Mouse (Mus musculus) spleen, adult 2 months (tissue): ENCODE measurements around the gene Immp2l. TPM values are rescaled to one million over a fixed set of nuclear protein-coding genes. Genes with fewer than 3 reads are reported as not detected.

Source experiments
- DNase-seq, 2 experiments: peaks; one replicate each; pipeline versions ENCODE4 v3.0.0 to v3.0.0-alpha.2; 2012 to 2021; ENCODE audit warnings: low spot score in 2 of 2, low read depth in 1 of 2
- H3K27ac ChIP-seq: fragments of 200-500 bp; 2 replicates; pipeline ENCODE4 v1.5.1; 2012; ENCODE audit warnings: low read length, inconsistent platforms; ENCODE audit not compliant: insufficient read depth
- H3K27me3 ChIP-seq: fragments of 200-500 bp; 2 replicates; pipeline ENCODE4 v1.6.1; 2012; ENCODE audit warnings: mild to moderate bottlenecking, moderate library complexity, low read length, inconsistent platforms; ENCODE audit not compliant: control insufficient read depth, insufficient read depth
- H3K36me3 ChIP-seq: fragments of 200-500 bp; 2 replicates; pipeline ENCODE4 v1.6.1; 2012; ENCODE audit warnings: mild to moderate bottlenecking, low read length, inconsistent platforms; ENCODE audit not compliant: control insufficient read depth, insufficient read depth
- H3K4me1 ChIP-seq: fragments of 200-500 bp; 2 replicates; pipeline ENCODE4 v1.6.1; 2011; ENCODE audit warnings: inconsistent platforms; ENCODE audit not compliant: control insufficient read depth, insufficient read depth, insufficient read length
- H3K4me3 ChIP-seq: fragments of 200-500 bp; 2 replicates; pipeline ENCODE4 v1.5.1; 2011; ENCODE audit warnings: mild to moderate bottlenecking, inconsistent platforms; ENCODE audit not compliant: insufficient read depth, insufficient read length; ENCODE audit errors: extremely low read depth
- CTCF ChIP-seq: fragments of 200-500 bp; IDR thresholded peaks from 2 replicates; pipeline ENCODE4 v1.5.1; 2011; ENCODE audit warnings: mild to moderate bottlenecking, inconsistent platforms; ENCODE audit not compliant: insufficient read depth, insufficient read length, insufficient replicate concordance; ENCODE audit errors: extremely low read depth
- POLR2A ChIP-seq: fragments of 200-500 bp; IDR thresholded peaks from 2 replicates; pipeline ENCODE4 v1.6.1; 2011; ENCODE audit warnings: low read depth, low read length, inconsistent platforms
- WGBS: fragments of 180-500 bp; shearing (Covaris S2); methylation state at CpG from one replicate; pipeline ENCODE4 v1.1.7; 2018; 5-methylcytosine and 5-hydroxymethylcytosine counted together
- polyA plus RNA-seq: library from polyadenylated mRNA; depleted of rRNA; stranded (reverse); fragments of >200 nt; gene quantifications from 2 replicates; pipeline ENCODE4 v1.2.3, GENCODE M21; 2012

Immp2l gene
- polyA plus RNA-seq, 1 experiment = 3.0 TPM

DNA sequence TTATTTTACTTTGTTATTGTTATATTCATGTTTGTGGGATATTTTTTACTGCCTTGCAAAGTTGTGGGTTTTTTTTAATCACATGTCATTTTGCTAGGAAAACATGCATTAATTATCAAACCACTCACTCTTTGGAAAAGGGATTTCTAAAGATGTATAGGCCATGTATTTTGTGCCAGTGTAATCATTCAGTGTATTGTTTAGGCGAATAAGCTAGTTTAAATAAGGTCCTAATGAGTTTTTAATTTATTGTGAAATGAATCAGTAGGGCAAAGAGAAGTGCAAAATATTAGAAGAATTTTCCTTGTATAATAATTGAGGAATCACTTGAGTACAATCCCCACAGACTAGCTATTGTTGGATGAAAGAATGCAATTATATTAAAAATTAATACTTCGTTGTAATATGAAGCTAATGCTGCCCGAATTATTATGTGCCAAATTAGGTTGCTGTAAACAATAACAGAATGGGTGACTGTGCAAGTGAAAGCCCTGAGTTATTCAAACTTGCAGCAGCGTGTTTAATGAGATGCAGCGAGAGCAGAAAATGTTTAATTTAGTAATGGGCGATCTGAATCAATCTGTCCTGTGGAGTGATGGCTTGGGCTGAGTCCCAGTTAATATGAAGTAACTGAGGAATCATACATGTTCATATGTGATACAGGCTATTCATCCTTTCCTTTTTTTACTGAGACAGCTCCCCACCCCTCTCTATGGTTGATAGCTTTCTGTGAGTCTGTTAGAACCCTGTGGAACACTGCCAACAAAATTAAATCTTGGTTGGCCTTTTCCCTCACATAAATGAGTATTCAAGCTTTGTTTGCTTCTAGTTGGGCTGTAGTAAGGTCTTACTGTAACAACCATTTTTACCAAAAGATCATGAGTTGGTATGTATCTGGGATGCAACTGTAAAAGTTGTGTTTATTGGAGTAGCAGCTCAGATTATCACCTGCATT is 285.1 kb downstream of the Immp2l start:
- Histone ChIP-seq H3K36me3 (no peaks in the 10 kb centered on the region), H3K27me3 (no peaks in the 10 kb centered on the region), H3K4me1 (no peaks in the 10 kb centered on the region), H3K4me3 (no peak overlapping the region), H3K27ac (no peak overlapping the region)
- WGBS = 90% methylated on average over 6 of the region's 6 CpGs
- no peak for DNase-seq
- TF ChIP-seq POLR2A = no peak
- no peak for TF ChIP-seq CTCF

DNA sequence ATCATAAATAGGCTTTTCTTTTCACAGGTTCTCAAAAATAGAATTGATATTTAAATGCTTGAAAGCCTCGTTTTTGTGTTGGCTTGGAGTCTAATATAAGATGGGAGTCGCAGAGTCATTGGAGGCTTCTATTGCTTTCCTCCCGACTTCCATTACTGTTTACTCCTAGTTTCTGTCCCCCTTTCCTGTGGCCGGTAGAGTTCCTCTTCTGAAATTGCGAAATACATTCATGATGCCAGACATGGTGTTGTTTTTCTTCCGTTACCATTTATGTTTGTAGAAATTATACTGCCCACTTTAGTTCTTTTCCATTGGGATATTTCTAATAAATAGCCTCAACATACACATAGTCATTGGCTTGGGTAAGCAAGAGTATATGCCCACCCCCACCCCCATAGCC is 289.5 kb downstream of the Immp2l start:
- DNase-seq = no peak
- TF ChIP-seq CTCF (no peak), POLR2A (no peak)
- H3K4me3 ChIP-seq = no peak overlapping the region
- WGBS = 75% methylated on average over 6 of the region's 6 CpGs
- no peaks in the 10 kb centered on the region for H3K27me3 ChIP-seq
- no peak overlapping the region for H3K27ac ChIP-seq
- H3K36me3 ChIP-seq = no peaks in the 10 kb centered on the region
- H3K4me1 ChIP-seq = no peaks in the 10 kb centered on the region

DNA sequence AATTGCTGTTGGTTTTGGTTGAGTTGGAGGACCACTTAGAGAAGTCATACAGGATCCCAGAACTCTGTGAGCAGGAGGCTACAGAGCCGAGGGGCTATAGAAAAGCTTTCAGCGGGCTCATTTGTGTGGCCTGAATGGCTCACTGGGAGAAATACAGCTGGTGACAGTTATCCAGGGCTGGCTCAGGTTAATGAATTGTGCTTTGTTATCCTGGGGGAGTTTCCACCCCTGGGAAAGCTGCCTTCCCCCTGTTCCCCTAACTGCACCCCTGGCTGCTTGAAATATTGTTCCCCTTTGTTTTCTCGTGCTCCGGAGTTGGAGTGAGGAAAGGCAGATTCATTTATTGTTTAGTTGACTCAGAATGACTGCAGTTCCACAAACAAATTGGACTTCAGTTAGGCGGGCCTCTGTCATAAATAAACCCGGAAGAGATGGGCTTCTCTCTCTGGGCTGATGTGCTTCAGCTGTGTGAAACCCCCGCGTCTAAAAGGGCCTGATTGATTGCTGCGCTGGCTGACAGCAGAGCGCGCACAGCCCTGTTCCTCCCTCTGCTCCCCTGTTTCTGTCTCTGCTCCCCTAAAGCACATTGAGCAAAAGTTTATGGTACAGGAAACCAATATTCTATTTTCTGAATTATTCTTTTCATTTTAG is 291.0 kb downstream of the Immp2l start:
- H3K27ac ChIP-seq = no peak overlapping the region
- no peak overlapping the region for H3K4me3 ChIP-seq
- no peaks in the 10 kb centered on the region for H3K4me1 ChIP-seq
- no peaks in the 10 kb centered on the region for H3K27me3 ChIP-seq
- no peaks in the 10 kb centered on the region for H3K36me3 ChIP-seq
- 63% methylated on average over 11 of the region's 11 CpGs for WGBS
- TF ChIP-seq CTCF = no peak
- TF ChIP-seq POLR2A = no peak
- DNase-seq = no peak

DNA sequence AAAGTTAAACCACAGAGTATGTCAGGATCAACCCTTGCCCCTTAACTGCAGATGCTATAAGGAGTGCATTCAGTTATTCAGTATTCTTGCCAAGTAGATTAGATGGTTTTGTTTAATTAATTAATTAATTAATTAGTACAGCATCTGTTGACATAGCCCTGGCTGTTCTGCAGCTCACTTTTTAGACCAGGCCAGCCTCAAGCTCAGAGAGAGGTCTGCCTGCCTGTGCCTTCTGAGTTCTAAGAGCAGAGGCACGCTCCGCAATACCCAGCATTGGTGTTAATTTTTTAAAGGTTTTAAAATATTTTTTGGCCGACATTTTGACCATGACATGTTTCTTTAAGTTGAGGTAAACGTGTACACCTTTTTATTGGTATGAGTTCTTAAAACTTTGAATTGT is 292.0 kb downstream of the Immp2l start:
- H3K4me3 ChIP-seq = no peak overlapping the region
- TF ChIP-seq CTCF = no peak
- no peak for TF ChIP-seq POLR2A
- no peak overlapping the region for H3K27ac ChIP-seq
- 90% methylated on average over 4 of the region's 4 CpGs for WGBS
- no peak for DNase-seq
- no peaks in the 10 kb centered on the region for H3K36me3 ChIP-seq
- no peaks in the 10 kb centered on the region for H3K4me1 ChIP-seq
- no peaks in the 10 kb centered on the region for H3K27me3 ChIP-seq

DNA sequence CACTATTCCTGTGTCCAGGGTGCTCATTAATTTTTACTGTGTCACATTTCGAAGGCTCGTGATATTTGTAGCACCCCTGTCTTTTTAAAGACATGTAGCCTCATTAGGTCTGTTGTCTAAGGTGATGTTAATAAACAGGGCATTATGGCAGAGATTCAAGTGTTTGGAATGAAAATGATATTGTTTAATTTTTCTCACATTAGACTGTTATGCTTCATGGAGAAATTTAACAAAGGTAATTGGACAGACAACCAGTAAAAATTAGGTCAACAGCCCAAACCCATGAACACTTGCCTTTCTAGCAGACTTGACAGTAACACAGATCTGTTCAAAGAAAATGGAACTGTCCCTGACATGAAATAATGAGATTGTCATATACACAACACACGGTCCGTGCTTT is 292.5 kb downstream of the Immp2l start:
- Histone ChIP-seq H3K27ac (no peak overlapping the region), H3K4me3 (no peak overlapping the region), H3K27me3 (no peaks in the 10 kb centered on the region), H3K4me1 (no peaks in the 10 kb centered on the region), H3K36me3 (no peaks in the 10 kb centered on the region)
- DNase-seq = no peak
- TF ChIP-seq POLR2A (no peak), CTCF (no peak)
- 95% methylated on average over 4 of the region's 4 CpGs for WGBS

DNA sequence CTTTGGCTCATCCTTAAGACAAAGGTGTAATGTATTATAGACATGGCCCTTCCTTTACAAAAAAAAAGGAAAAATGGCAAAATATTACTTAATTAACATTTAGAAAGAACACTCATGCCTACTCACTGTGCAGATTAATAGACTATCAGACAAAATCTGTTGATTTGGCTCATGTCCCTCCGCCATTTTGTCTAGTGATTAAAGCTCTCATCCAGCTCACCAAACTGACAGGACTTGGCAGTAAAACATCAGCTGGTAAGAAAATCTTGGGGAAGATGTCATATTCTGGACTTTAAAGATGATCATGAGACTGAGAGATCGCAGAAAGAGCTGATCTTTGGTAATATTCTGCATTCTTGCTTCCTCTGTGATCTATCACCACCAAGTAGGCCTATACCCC is 293.5 kb downstream of the Immp2l start:
- no peak overlapping the region for H3K27ac ChIP-seq
- WGBS = 90% methylated on average over 2 of the region's 2 CpGs
- H3K4me3 ChIP-seq = no peak overlapping the region
- DNase-seq = no peak
- no peaks in the 10 kb centered on the region for H3K4me1 ChIP-seq
- H3K27me3 ChIP-seq = no peaks in the 10 kb centered on the region
- no peak for TF ChIP-seq POLR2A
- TF ChIP-seq CTCF = no peak
- no peaks in the 10 kb centered on the region for H3K36me3 ChIP-seq
